Mouse (Mus musculus): ENCODE results near the gene Dolk. TPM values are rescaled to one million over a fixed set of nuclear protein-coding genes. Genes with fewer than 3 reads are reported as not detected.
A peak's percentile ranks its signal among the peaks of the same experiment; 100 is the strongest.

Dolk gene
- polyA plus RNA-seq, 1 experiment = not detected

DNA sequence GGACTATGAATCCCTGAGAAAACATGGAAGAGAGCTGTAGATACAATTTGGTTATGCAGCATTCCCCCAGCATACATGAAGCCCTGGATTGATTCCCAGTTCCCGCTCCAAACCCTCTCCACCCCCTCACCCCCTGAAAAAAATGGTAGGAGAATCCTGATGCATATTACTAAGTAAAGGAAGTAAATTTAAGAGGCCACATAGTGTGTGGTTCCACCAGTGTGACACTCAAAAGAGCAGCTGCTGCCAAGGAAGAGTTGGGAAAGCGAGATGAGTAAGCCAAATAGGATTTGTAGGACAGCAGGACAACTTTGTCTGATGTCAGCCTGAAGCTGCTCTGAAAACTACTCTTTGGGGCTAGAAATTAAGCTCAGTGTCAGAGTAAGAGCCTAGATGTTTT lies 25.3 kb upstream of the Dolk start:
- Histone ChIP-seq H3K4me3 (ENCODE audit: insufficient read depth, low read depth, low read length) (no peak overlapping the region), H3K4me1 (ENCODE audit: control insufficient read depth, insufficient read depth, low read length) (no peaks in the 10 kb centered on the region), H3K27ac (ENCODE audit: insufficient read depth, low read depth, low read length) (no peak overlapping the region)
- no peak for TF ChIP-seq POLR2A (IDR thresholded peaks at IDR 0.05; ENCODE audit: insufficient read depth, low read depth, low read length)
- no peak for TF ChIP-seq CTCF (IDR thresholded peaks at IDR 0.05; ENCODE audit: insufficient read depth, low read depth, low read length)
- WGBS = 81% methylated on average over 2 of the region's 2 CpGs

DNA sequence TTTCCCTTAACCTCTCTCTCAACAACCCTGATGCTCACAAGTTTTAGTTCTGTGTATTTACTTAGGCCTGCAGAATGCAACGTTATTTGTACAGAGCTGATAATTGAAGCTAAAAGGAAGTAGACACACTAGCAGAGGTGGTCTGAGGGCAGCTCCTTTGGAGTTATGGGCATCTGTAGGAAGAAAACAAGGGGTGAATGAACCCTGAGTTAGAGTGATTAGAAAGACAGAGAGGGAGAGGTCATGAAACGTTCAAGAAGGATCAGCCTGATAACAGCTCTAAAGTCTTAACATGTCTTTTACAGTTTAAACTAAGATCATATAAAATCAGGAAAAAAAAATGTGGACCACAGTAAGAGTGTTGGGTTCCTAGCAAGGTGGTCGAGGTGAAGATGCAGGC lies 23.2 kb upstream of the Dolk start:
- no peak overlapping the region for H3K4me3 ChIP-seq (ENCODE audit: insufficient read depth, low read depth, low read length)
- 92% methylated on average over 3 of the region's 3 CpGs for WGBS
- H3K27ac ChIP-seq (ENCODE audit: insufficient read depth, low read depth, low read length) = no peak overlapping the region
- TF ChIP-seq CTCF (IDR thresholded peaks at IDR 0.05; ENCODE audit: insufficient read depth, low read depth, low read length) (no peak), POLR2A (IDR thresholded peaks at IDR 0.05; ENCODE audit: insufficient read depth, low read depth, low read length) (no peak)
- H3K4me1 ChIP-seq (ENCODE audit: control insufficient read depth, insufficient read depth, low read length) = no peaks in the 10 kb centered on the region

DNA sequence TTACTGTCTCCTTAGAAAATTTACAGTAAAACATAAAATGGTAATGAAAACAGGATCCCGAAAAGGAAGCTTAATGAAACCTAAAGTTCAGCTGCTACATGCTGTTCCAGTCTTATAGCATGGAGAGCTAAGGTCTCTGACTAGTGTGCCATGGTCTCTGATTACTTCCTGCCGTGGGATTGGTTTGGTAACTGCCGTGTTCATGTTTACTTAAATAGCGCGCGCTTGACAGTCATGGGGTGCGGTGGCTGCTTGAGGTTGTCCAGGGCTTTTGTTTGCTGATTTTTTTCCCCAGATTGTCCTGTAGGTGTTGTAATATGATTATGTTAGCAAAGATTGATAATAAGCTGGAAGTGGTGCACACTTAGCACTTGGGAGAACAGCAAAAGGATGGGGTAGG lies 20.0 kb upstream of the Dolk start:
- TF ChIP-seq CTCF (IDR thresholded peaks at IDR 0.05; ENCODE audit: insufficient read depth, low read depth, low read length) = no peak
- TF ChIP-seq POLR2A (IDR thresholded peaks at IDR 0.05; ENCODE audit: insufficient read depth, low read depth, low read length) = no peak
- H3K4me3 ChIP-seq (ENCODE audit: insufficient read depth, low read depth, low read length) = no peak overlapping the region
- WGBS = 94% methylated on average over 7 of the region's 7 CpGs
- no peaks in the 10 kb centered on the region for H3K4me1 ChIP-seq (ENCODE audit: control insufficient read depth, insufficient read depth, low read length)
- H3K27ac ChIP-seq (ENCODE audit: insufficient read depth, low read depth, low read length) = no peak overlapping the region

DNA sequence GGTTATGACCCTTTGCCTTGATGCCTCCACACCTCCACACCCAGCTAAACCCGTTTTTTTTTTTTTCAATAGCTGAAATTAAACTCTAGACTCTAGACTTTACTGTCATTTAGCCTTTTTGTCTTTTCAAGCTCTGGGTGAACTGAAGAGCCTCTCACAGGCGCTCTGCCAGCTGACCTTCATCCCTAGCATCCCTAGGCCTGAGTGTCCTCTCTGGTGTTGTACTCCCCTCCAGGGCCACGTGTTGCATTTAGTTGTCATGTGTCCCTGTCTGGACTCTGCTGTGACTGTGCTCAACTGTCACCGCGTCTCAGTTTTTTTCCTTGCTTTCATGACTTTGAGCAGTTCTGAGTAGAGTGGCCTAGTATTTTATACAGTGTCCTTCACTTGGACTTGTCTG lies 13.8 kb upstream of the Dolk start:
- no peak overlapping the region for H3K27ac ChIP-seq (ENCODE audit: insufficient read depth, low read depth, low read length)
- TF ChIP-seq POLR2A (IDR thresholded peaks at IDR 0.05; ENCODE audit: insufficient read depth, low read depth, low read length) = no peak
- TF ChIP-seq CTCF (IDR thresholded peaks at IDR 0.05; ENCODE audit: insufficient read depth, low read depth, low read length) = no peak
- no peaks in the 10 kb centered on the region for H3K4me1 ChIP-seq (ENCODE audit: control insufficient read depth, insufficient read depth, low read length)
- H3K4me3 ChIP-seq (ENCODE audit: insufficient read depth, low read depth, low read length) = no peak overlapping the region
- 89% methylated on average over 5 of the region's 5 CpGs for WGBS

DNA sequence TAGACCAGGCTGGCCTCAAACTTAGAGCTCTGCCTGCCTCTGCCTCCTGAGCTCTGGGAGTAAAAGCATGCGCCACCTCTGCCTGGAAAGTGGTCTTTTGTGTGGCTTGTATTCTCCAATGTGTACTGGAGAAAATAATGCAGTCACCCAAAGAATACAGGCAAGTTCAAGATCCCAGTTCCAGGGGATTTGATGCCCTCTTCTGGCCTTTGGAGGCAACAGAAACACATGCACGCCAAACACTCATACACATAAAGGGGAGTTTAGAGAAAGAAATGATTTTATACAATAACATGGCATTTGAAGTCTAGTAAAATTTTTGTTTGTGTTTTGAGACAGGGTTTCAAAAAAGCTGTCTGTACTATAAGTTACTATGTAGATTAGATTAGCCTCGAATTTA lies 13.4 kb upstream of the Dolk start:
- no peak for TF ChIP-seq POLR2A (IDR thresholded peaks at IDR 0.05; ENCODE audit: insufficient read depth, low read depth, low read length)
- no peak for TF ChIP-seq CTCF (IDR thresholded peaks at IDR 0.05; ENCODE audit: insufficient read depth, low read depth, low read length)
- WGBS = 79% methylated on average over 3 of the region's 3 CpGs

DNA sequence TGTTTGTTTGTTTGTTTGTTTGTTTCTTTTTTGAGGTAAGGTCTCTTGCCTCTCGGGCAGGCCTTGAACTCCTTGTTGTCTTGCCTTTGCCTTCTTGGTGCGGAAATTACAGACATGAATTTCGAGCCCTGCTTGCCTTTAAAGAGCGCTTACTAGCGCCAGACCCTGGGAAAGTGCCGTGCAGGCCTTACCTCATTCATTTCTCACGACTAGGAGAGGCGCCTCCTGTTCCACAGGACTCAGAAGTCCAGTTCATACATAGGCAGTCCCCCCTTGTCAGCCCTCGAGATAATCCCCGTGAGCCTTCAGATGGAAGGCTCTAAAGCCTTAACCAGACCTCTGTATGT lies 866 bp upstream of the Dolk start:
- Histone ChIP-seq H3K4me1 (ENCODE audit: control insufficient read depth, insufficient read depth, low read length) (peaks cover 15% of the 10 kb centered on the region), H3K27ac (ENCODE audit: insufficient read depth, low read depth, low read length) (no peak overlapping the region), H3K4me3 (ENCODE audit: insufficient read depth, low read depth, low read length) (peak overlapping the region; percentile 87)
- TF ChIP-seq POLR2A (IDR thresholded peaks at IDR 0.05; ENCODE audit: insufficient read depth, low read depth, low read length) (no peak), CTCF (IDR thresholded peaks at IDR 0.05; ENCODE audit: insufficient read depth, low read depth, low read length) (no peak)
- WGBS = 1% methylated on average over 10 of the region's 10 CpGs

More for the DNA sequence above, 13.4 kb upstream of the Dolk start:
- Histone ChIP-seq H3K4me1 (ENCODE audit: control insufficient read depth, insufficient read depth, low read length) (no peaks in the 10 kb centered on the region), H3K27ac (ENCODE audit: insufficient read depth, low read depth, low read length) (no peak overlapping the region), H3K4me3 (ENCODE audit: insufficient read depth, low read depth, low read length) (no peak overlapping the region)

DNA sequence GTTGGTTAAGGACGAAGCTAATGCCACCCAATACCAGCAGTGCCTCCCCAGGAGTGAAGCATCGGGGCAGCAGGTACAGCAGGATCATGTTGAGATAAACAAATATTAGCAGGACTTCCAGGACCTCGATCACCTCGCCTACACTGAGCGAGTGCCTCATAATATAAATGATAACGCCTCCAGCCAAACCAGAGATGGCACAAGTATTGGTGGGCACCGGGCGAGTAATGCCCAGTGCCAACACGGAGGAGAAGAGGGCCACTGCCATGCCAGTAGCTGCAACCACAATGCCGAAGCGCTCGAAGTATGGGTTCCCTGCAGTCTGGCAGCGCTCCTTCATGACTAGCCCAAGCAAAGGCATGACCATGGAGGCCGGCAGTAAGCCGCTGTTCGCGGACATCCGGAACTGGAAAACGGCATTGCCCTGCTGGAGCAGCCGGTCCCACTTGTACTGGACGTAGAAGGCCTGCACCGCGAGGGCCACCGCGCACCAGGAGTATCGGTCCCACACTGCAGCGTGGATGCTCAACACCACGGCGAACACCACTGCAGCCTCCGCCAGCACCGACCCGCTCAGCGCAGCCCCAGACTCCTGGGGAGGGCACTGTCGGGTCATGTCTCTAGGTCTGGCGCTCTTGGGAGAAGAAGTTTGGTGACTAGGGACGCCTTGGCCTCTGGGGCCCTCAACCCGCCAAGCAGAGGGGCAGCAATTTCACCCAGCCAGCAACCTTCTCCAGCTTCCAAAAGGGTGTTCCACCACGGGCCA lies 535 bp downstream of the Dolk start:
- H3K27ac ChIP-seq (ENCODE audit: insufficient read depth, low read depth, low read length) = peak overlapping the region; percentile 18; the same call in 1 of the 2 replicates
- peak overlapping the region; percentile 87 for H3K4me3 ChIP-seq (ENCODE audit: insufficient read depth, low read depth, low read length)
- peaks cover 15% of the 10 kb centered on the region for H3K4me1 ChIP-seq (ENCODE audit: control insufficient read depth, insufficient read depth, low read length)
- 15% methylated on average over 38 of the region's 38 CpGs for WGBS
- no peak for TF ChIP-seq POLR2A (IDR thresholded peaks at IDR 0.05; ENCODE audit: insufficient read depth, low read depth, low read length)
- no peak for TF ChIP-seq CTCF (IDR thresholded peaks at IDR 0.05; ENCODE audit: insufficient read depth, low read depth, low read length)

DNA sequence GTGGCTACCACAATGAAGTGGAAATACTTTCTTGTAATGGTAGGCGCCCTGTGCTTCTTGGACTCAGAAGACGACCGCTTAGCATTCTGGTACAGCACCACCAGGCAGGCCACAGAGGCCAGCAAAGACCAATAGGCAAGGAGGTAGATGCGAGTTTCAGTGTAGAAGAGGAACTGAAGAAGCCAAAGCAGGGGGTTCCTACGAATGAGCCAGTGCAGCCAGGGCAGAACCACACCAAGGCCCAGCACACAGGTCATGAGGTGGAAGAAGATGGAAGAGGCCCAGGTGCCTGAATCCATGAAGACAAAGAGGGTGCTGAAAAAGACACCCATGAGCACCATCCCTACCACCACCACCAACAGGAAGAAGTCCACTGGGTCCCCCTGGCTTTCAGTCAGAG lies 1.1 kb downstream of the Dolk start:
- Histone ChIP-seq H3K4me1 (ENCODE audit: control insufficient read depth, insufficient read depth, low read length) (peaks cover 15% of the 10 kb centered on the region), H3K4me3 (ENCODE audit: insufficient read depth, low read depth, low read length) (peak overlapping the region; percentile 87; the same call in 1 of the 2 replicates), H3K27ac (ENCODE audit: insufficient read depth, low read depth, low read length) (no peak overlapping the region)
- TF ChIP-seq CTCF (IDR thresholded peaks at IDR 0.05; ENCODE audit: insufficient read depth, low read depth, low read length) (no peak), POLR2A (IDR thresholded peaks at IDR 0.05; ENCODE audit: insufficient read depth, low read depth, low read length) (no peak)
- 90% methylated on average over 5 of the region's 5 CpGs for WGBS

DNA sequence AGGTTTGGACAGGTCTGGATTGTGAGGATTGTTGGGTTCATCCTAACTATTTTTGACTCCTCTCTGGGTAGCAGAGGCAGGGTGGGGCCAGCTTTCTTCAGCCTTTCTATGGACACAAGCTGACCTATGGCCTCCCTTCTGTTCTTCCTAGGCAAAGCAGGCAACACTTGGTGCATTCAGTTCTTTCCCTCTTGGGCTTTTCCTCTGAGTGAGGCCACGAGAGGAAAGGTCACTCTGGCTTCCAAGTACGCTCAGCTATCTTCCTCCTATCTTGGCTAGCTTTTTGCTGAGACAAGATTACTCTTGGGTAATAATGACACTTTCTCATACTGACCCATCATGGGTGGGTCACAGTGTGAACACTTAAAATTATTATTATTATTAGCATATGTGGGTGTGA lies 2.9 kb downstream of the Dolk start:
- no peak for TF ChIP-seq CTCF (IDR thresholded peaks at IDR 0.05; ENCODE audit: insufficient read depth, low read depth, low read length)
- no peak for TF ChIP-seq POLR2A (IDR thresholded peaks at IDR 0.05; ENCODE audit: insufficient read depth, low read depth, low read length)
- peaks cover 15% of the 10 kb centered on the region for H3K4me1 ChIP-seq (ENCODE audit: control insufficient read depth, insufficient read depth, low read length)
- no peak overlapping the region for H3K4me3 ChIP-seq (ENCODE audit: insufficient read depth, low read depth, low read length)
- no peak overlapping the region for H3K27ac ChIP-seq (ENCODE audit: insufficient read depth, low read depth, low read length)
- 94% methylated on average over 2 of the region's 2 CpGs for WGBS

Data from olfactory bulb, adult 2 months (tissue).